Mouse (Mus musculus): ENCODE measurements around the gene Aox3. TPM values are rescaled to one million over a fixed set of nuclear protein-coding genes. Genes with fewer than 3 reads are reported as not detected.

Gene Aox3
- polyA plus RNA-seq, 1 experiment from 2014 or later: not detected

GRCm38 (mm10) chr1:58244487-58244886, 131.6 kb downstream of the Aox3 start:
- Histone ChIP-seq H3K9me3 (ENCODE audit: control insufficient read depth, low read length) (no peaks in the 10 kb centered on the region), H3K4me1 (ENCODE audit: control insufficient read depth, insufficient read depth, low read length) (no peaks in the 10 kb centered on the region), H3K27me3 (ENCODE audit: control insufficient read depth, insufficient read depth, low read length) (no peaks in the 10 kb centered on the region), H3K27ac (ENCODE audit: low read depth, low read length) (no peak overlapping the region), H3K4me3 (ENCODE audit: low read depth, low read length) (no peak overlapping the region), H3K9ac (ENCODE audit: low read length) (no peak overlapping the region), H3K4me2 (ENCODE audit: low read depth) (no peak overlapping the region), H3K36me3 (ENCODE audit: control insufficient read depth, insufficient read depth, low read length) (no peaks in the 10 kb centered on the region)
- WGBS: 84% methylated on average over 3 of the region's 3 CpGs
- no peak for ATAC-seq (ENCODE audit: insufficient read depth, low FRiP score, low TSS enrichment)
- no peak for DNase-seq (ENCODE audit: low spot score)

GRCm38 (mm10) chr1:58248518-58248917, 135.6 kb downstream of the Aox3 start:
- no peaks in the 10 kb centered on the region for H3K4me1 ChIP-seq (ENCODE audit: control insufficient read depth, insufficient read depth, low read length)
- H3K27me3 ChIP-seq (ENCODE audit: control insufficient read depth, insufficient read depth, low read length): no peaks in the 10 kb centered on the region
- WGBS: 90% methylated on average over 1 of the region's 1 CpGs
- H3K4me2 ChIP-seq (ENCODE audit: low read depth): no peak overlapping the region
- ATAC-seq (ENCODE audit: insufficient read depth, low FRiP score, low TSS enrichment): no peak
- H3K27ac ChIP-seq (ENCODE audit: low read depth, low read length): no peak overlapping the region
- H3K9ac ChIP-seq (ENCODE audit: low read length): no peak overlapping the region
- no peaks in the 10 kb centered on the region for H3K9me3 ChIP-seq (ENCODE audit: control insufficient read depth, low read length)
- no peak overlapping the region for H3K4me3 ChIP-seq (ENCODE audit: low read depth, low read length)
- no peaks in the 10 kb centered on the region for H3K36me3 ChIP-seq (ENCODE audit: control insufficient read depth, insufficient read depth, low read length)
- no peak for DNase-seq (ENCODE audit: low spot score)

Other genes with a start within 250 kb of the Aox3 start
- 23.0 and 23.8 TPM in 2 replicates for gene Sgo2a, start 117.2 kb upstream of the Aox3 start, polyA plus RNA-seq (2014; fragmentation: Nextera tagmentation; extraction: Ambion mirVana)
- 19.1 and 21.0 TPM in 2 replicates for gene Kctd18, start 94.2 kb upstream of the Aox3 start, polyA plus RNA-seq (2014; fragmentation: Nextera tagmentation; extraction: Ambion mirVana)
- gene Aox1, start 83.2 kb upstream of the Aox3 start, polyA plus RNA-seq (2014; fragmentation: Nextera tagmentation; extraction: Ambion mirVana): 0.16 TPM in 2 replicates
- 0.04 TPM in 1 of 2 replicates, not detected in the other for gene Aox4, start 97.3 kb downstream of the Aox3 start, polyA plus RNA-seq (2014; fragmentation: Nextera tagmentation; extraction: Ambion mirVana)
- gene Aox2, start 165.2 kb downstream of the Aox3 start, polyA plus RNA-seq (2014; fragmentation: Nextera tagmentation; extraction: Ambion mirVana): not detected in 2 replicates